Mouse (Mus musculus): ENCODE results near the gene Cnih1.
A peak's percentile ranks its signal among the peaks of the same experiment; 100 is the strongest.
"Not testable (repeated sequence)": the region's sequence is repeated elsewhere in the genome, so short reads cannot be mapped to it uniquely, and the experiment has no call there.

Gene Cnih1

GRCm38 (mm10) chr14:46788505-46788901, 292 bp upstream of the Cnih1 start:
- DNase-seq (ENCODE audit: low spot score) = no peak

GRCm38 (mm10) chr14:46787454-46787786, 791 bp downstream of the Cnih1 start:
- peak; percentile 12 for DNase-seq (ENCODE audit: low spot score)

DNA sequence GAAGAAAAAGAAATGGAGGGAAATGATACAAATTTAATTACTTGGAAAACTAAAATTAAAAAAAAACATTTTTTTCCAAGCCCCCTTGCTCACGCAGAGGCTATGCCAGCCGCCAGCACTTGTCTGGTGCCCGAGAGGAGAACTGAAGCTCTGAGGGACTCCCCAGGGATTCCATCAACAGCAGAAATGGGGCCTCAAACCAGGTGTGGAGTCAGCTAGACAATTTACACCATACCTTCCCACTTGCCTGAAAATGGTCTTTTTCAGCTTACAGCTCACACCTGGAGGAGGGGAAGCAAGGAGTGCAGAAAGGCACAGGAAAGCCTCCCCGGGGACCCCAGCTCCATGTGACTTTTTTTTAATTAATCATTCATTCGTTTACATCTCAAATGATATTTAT, 3.0 kb downstream of the Cnih1 start:
- no peak for DNase-seq (ENCODE audit: low spot score)

DNA sequence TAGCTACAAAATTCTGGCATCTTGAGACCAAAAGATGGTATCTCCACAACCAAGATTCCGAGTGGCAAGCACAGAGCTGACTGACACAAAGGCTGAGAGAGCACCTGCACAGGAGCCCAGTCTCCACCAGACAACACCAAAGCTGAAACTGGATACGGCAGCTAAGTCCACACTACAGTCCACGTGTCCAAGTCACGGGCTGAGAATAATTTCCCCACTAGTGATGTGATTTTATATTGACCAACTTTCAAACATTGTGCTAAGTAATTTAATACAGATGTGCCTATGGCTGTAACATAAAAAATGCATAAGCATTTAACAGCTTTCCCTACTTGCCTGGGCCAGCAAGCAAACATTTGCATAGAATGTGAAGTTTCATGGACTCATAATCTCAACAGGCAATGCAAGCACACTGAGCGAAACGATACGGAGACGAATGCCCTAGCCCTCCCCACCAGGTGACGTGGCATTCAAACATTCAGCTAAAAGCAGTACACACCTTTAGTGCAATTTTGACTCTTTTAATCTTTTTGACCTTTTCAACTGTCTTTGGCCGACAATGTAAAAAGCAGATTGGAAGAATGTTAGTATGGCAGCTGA, 4.8 kb downstream of the Cnih1 start:
- DNase-seq (ENCODE audit: low spot score) = no peak

DNA sequence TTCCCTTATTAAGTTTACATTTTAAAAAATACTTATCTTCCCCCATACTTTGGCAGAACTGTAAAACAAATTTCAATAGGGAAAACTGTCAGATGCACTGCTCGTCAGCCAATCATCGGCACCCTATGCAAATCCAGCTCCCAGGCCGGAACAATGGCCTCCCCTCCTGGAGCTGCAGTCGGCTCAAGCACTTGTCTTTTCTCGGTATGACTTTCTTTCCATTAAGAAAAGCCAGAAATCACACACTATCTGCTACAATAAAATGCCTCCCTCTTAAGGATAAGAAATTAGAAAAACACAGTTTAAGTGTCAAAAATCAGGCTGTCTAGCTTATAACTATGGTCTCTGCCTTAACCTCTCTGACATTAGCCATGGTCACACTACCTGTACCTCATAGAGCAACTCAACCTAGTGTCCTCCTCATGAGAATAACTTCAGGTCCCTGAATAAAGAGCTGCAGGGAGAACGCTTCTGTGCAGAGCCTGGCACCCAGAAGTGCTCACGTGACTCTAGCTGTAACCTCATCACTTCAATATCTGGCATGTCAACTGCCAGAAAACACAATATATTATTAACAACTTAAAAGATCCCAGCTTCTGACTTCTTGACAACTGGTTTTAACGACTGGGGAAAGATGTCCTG, 5.9 kb downstream of the Cnih1 start:
- DNase-seq (ENCODE audit: low spot score) = no peak

GRCm38 (mm10) chr14:46781086-46781485, 7.1 kb downstream of the Cnih1 start:
- DNase-seq (ENCODE audit: low spot score) = no peak

DNA sequence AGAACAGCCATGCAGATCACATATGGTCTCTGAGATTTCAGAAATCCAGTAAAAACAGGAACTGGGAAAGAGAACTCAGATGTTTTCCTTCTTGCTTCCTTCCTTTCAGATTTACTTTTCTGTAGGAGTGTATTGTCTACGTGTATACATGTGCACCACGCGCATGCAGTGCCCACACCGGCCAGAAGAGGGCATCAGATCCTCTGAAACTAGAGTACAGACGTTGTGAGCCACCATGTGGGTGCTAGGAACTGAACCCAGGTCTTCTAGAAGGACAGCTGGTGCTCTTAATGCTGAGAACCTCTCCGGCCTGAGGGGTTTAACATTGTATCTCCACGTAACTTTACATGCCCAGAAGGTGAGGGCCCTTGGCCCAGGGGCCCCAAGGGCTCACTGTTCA, 9.0 kb downstream of the Cnih1 start:
- no peak for DNase-seq (ENCODE audit: low spot score)

GRCm38 (mm10) chr14:46778756-46779155, 9.5 kb downstream of the Cnih1 start:
- DNase-seq (ENCODE audit: low spot score) = no peak

- DNase-seq (ENCODE audit: low spot score) = no peak
These were observed 18.2 kb downstream of the Cnih1 start for GRCm38 (mm10) chr14:46770036-46770435.

DNA sequence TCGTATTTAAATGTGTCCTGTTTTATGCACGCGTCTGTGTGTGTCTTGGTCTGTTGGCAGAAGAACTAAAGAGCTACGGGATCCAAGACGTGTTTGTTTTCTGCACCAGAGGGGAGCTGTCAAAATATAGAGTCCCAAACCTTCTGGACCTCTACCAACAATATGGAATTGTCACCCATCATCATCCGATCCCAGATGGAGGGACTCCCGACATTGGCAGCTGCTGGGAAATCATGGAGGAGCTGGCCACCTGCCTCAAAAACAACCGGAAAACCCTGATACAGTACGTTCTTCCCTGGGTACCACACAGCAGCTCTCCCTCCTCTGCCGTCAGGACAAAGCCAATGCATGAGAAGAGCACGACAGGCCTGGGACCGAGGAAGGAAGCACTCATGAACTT, 21.1 kb downstream of the Cnih1 start:
- DNase-seq (ENCODE audit: low spot score) = no peak

DNA sequence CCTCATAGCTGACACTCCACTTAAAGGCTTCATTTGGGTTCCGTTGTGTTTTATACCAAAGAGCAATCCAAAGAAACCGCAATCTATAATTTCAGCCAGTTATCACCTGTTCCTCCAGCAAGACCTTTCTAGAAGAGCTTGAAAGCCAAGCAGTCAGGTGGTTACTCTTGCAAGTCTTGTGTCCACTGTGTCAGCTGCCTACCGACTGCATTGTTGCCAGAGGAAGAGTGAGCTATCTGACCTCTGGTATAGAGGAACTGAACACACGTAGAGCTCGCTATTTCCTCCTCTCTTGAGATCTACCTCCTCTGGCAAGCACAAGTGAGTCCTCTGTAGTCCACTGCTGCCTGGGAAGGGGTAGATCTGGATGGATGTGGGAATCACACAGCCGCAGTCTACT, 27.0 kb downstream of the Cnih1 start:
- DNase-seq (ENCODE audit: low spot score) = no peak

- peak; percentile 95 for DNase-seq (ENCODE audit: low spot score)
These were observed 27.7 kb downstream of the Cnih1 start, which contains the start of gene Cdkn3 for GRCm38 (mm10) chr14:46760355-46761029. TSS of gene Cdkn3 (plus strand) at chr14:46760541.

DNA sequence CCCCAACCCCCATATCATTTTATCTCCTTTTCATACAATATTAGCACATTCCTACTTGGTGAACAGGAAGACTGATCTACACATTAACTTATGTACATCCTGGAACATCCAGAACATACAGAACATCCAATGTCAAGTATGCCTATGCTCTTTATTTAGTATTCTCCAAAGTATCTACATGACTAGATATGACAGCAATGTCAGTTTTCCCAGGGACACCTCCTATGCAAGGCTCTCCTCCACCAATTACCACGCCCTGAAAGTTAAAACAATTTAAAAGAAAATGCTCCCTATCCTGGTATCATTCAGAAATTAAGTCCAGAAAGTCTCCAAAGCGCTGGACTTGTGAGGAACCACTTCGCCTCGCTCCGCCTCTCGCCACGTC, 28.2 kb downstream of the Cnih1 start:
- no peak for DNase-seq (ENCODE audit: low spot score)

- DNase-seq (ENCODE audit: low spot score) = no peak
These were observed 30.5 kb downstream of the Cnih1 start for GRCm38 (mm10) chr14:46757736-46758135.

GRCm38 (mm10) chr14:46755851-46756250, 32.4 kb downstream of the Cnih1 start:
- no peak for DNase-seq (ENCODE audit: low spot score)

GRCm38 (mm10) chr14:46754371-46754770, 33.8 kb downstream of the Cnih1 start:
- DNase-seq (ENCODE audit: low spot score) = not testable (repeated sequence)

DNA sequence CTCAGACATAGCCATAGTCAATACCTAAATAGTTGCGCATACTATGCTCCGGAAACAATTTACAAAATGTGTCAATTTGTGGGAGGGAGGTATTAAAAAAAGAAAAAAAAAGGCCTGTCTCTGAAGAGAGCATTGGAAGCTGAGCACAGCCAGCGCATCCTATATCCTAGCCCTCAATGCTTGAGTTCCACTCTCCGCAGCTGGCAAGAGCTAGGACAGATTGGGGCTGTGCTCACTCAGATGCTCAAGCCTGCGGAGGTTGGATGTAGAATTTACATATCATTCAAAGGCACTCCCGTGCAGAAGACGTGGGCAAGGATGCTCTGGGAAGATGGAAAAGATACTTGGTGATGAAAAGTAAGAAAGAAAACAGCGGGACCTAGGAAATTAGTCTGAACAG, 42.8 kb downstream of the Cnih1 start:
- no peak for DNase-seq (ENCODE audit: low spot score)

GRCm38 (mm10) chr14:46742674-46743073, 45.5 kb downstream of the Cnih1 start:
- DNase-seq (ENCODE audit: low spot score) = no peak

- DNase-seq (ENCODE audit: low spot score) = not testable (repeated sequence)
These were observed 50.9 kb downstream of the Cnih1 start for GRCm38 (mm10) chr14:46737346-46737745.

DNA sequence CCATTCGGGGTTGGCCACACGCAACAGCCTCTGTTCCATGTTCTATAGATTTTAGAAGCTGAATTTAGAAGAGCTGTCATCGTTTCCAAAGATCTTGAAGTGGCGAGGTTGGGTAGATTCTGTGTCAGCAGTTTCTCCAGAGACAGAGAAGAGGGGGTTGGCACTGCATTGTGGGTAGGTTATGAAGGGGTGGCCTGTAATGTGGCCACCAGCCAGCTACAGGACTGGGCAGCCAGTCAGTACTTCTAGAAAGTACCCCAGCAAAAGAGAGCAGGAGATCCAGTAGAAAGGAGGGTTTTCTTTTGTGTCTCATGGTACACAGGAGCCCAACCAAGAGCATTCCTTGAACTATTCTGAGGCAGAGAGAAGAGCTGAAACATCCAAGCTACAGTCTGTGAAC, 51.8 kb downstream of the Cnih1 start:
- DNase-seq (ENCODE audit: low spot score) = no peak

GRCm38 (mm10) chr14:46734761-46735455, 53.3 kb downstream of the Cnih1 start:
- DNase-seq (ENCODE audit: low spot score) = no peak

GRCm38 (mm10) chr14:46734262-46734661, 53.9 kb downstream of the Cnih1 start:
- DNase-seq (ENCODE audit: low spot score) = no peak

DNA sequence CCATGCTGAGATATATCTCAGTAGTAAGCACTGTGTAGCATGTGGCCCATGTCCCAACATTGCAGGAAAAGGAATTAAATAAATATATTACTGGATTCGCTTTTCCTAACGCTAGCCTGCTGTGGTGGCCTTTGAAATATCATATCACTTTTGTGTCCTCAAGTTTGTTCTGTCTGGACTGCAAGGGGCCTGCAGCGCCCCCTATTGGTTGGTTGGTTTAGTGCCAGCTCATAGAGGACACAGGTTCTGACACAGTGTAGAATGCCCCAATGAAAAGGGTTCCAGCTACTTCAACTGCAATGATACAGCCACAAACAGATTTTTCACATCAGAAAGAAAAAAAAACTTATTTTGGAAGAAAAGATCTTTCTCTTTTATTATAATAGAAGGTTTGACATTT, 62.5 kb downstream of the Cnih1 start:
- DNase-seq (ENCODE audit: low spot score) = peak; percentile 49
